8 mouse cellular contexts compared by ENCODE assay signal in the genomic region with DNA sequence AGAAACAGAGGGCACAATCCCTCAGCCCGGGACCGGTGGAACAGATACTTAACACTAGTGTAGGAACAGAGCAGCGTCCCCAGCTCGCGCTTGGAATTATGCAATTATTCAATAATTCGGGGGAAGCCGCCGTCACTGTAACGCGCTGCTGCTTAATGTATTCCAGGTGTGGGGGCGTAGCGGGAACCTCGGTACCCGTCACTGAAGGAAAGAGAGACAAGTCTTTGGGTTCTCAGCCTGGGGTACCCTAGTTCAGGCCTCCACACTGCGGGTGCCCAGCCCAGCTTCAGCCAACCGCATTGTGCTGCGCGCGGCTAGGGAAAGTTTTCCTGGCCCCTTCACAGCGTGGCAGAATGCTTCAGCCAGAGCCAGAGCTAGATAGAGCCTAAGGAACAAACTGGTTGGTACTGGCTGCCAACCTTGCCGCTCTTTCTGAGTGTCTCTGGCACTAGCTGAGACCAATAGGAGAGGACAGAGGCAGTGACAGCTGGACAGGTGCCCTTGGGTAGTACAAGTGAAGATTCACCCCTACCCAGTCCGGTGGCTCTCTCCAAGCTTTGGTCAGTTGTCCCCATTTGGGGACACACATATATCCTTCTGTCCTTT. TPM values are rescaled to one million over a fixed set of nuclear protein-coding genes. Genes with fewer than 3 reads are reported as not detected.
A peak's percentile ranks its signal among the peaks of the same experiment; 100 is the strongest.
DNase-seq lines count a peak whose midpoint lies in the region; ATAC-seq lines count a peak whose summit lies in the region.

No protein-coding gene starts in this region.

- ATAC-seq in embryonic facial prominence, embryonic 13.5 days (ENCODE audit: insufficient number of reproducible peaks, insufficient read depth, low FRiP score, low TSS enrichment, low read depth) = 0 out of 2 replicates have a peak, but pooled peaks have one; percentile 29
- no peak for ATAC-seq in heart, embryonic 15.5 days (replicated peaks; ENCODE audit: insufficient number of reproducible peaks, insufficient read depth, low FRiP score, low read depth)
- no peak for ATAC-seq in limb, embryonic 12.5 days (ENCODE audit: insufficient number of reproducible peaks, insufficient read depth, low FRiP score, low TSS enrichment, low read depth)
- no peak for ATAC-seq in inflammation-experienced regulatory T-cells, adult 6 months

- H3K4me2 ChIP-seq in embryonic facial prominence, embryonic 13.5 days = peak overlapping the region; percentile 94
- peak overlapping the region; percentile 81 for H3K4me2 ChIP-seq in heart, embryonic 15.5 days
- H3K4me2 ChIP-seq in limb, embryonic 12.5 days = peak overlapping the region; percentile 88

- no peaks in the 10 kb centered on the region for H3K36me3 ChIP-seq in embryonic facial prominence, embryonic 13.5 days
- H3K36me3 ChIP-seq in heart, embryonic 15.5 days = no peaks in the 10 kb centered on the region
- H3K36me3 ChIP-seq in limb, embryonic 12.5 days = no peaks in the 10 kb centered on the region

- intact Hi-C loops in left cerebral cortex, postnatal 10 days (cut with DNase I) = no loop called here

- peaks cover 25% of the 10 kb centered on the region for H3K4me1 ChIP-seq in embryonic facial prominence, embryonic 13.5 days
- H3K4me1 ChIP-seq in heart, embryonic 15.5 days (replicated peaks) = peaks cover 17% of the 10 kb centered on the region
- peaks cover 29% of the 10 kb centered on the region for H3K4me1 ChIP-seq in limb, embryonic 12.5 days (replicated peaks)

- DNase-seq in left cerebral cortex, adult 11 months (ENCODE audit: low spot score) = peak; percentile 38
- DNase-seq in left cerebral cortex, postnatal 10 days (ENCODE audit: extremely low spot score in 1 of 2, low spot score in 2 of 2) = no peak
- peak; percentile 18 to 28 for DNase-seq in right cerebral cortex, postnatal 36 days (ENCODE audit: low spot score in 2 of 2)
- no peak for DNase-seq in spleen, postnatal 4 days (ENCODE audit: low spot score in 2 of 2)

- peak overlapping the region; percentile 55 for H3K4me3 ChIP-seq in embryonic facial prominence, embryonic 13.5 days
- peak overlapping the region; percentile 48 for H3K4me3 ChIP-seq in heart, embryonic 15.5 days
- H3K4me3 ChIP-seq in limb, embryonic 12.5 days (replicated peaks) = peak overlapping the region; percentile 51

- peak overlapping the region; percentile 75 for H3K9ac ChIP-seq in embryonic facial prominence, embryonic 13.5 days
- H3K9ac ChIP-seq in heart, embryonic 15.5 days = peak overlapping the region; percentile 45
- peak overlapping the region; percentile 75 for H3K9ac ChIP-seq in limb, embryonic 12.5 days (replicated peaks)

- WGBS in embryonic facial prominence, embryonic 13.5 days = 3% methylated on average over 22 of the region's 22 CpGs
- WGBS in heart, embryonic 15.5 days = 9% methylated on average over 22 of the region's 22 CpGs
- WGBS in limb, embryonic 12.5 days = 3% methylated on average over 22 of the region's 22 CpGs

- H3K27me3 ChIP-seq in embryonic facial prominence, embryonic 13.5 days = peaks cover 40% of the 10 kb centered on the region
- H3K27me3 ChIP-seq in heart, embryonic 15.5 days = peaks cover 52% of the 10 kb centered on the region
- H3K27me3 ChIP-seq in limb, embryonic 12.5 days = peaks cover 34% of the 10 kb centered on the region

- H3K27ac ChIP-seq in embryonic facial prominence, embryonic 13.5 days = peak overlapping the region; percentile 44
- H3K27ac ChIP-seq in heart, embryonic 15.5 days = no peak overlapping the region
- H3K27ac ChIP-seq in limb, embryonic 12.5 days = peak overlapping the region; percentile 74

- H3K9me3 ChIP-seq in embryonic facial prominence, embryonic 13.5 days = no peaks in the 10 kb centered on the region
- H3K9me3 ChIP-seq in heart, embryonic 15.5 days (replicated peaks) = no peaks in the 10 kb centered on the region
- no peaks in the 10 kb centered on the region for H3K9me3 ChIP-seq in limb, embryonic 12.5 days

RNA-seq across cellular contexts. Expression of gene Itga11, which starts 1.0 kb away (rescaled TPM):
- 1 to 10 TPM; 1.1 to 1.4 TPM for total RNA-seq in left cerebral cortex, postnatal 10 days (2021)
- 3.4 and 5.4 TPM in 2 replicates for polyA plus RNA-seq in embryonic facial prominence, embryonic 13.5 days (2015; fragmentation: Nextera tagmentation; extraction: Ambion mirVana)
- 0.52 and 0.95 TPM in 2 replicates for polyA plus RNA-seq in heart, embryonic 15.5 days (2015; fragmentation: Nextera tagmentation; extraction: Ambion mirVana)
- polyA plus RNA-seq in limb, embryonic 12.5 days (2016; fragmentation: Nextera tagmentation; extraction: Ambion mirVana) = 4.5 and 7.6 TPM in 2 replicates
- under 1 TPM; 0.09 to 0.13 (median 0.11) TPM for polyA plus RNA-seq in inflammation-experienced regulatory T-cells, adult 6 months (2017; shearing (Covaris generic))

Comparison
In these comparisons a context has a peak if more than half of its experiments do, and no peak if none do; other contexts are left out.
1. DNase-seq: peak in left cerebral cortex, adult 11 months (single experiment) and right cerebral cortex, postnatal 36 days (2 of 2); none in left cerebral cortex, postnatal 10 days (0 of 2) and spleen, postnatal 4 days (0 of 2).
2. Peak in every context shown above with its lines, with median percentiles within 50 percentile points of each other: H3K4me2 ChIP-seq, H3K4me3 ChIP-seq and H3K9ac ChIP-seq.